Mouse (Mus musculus) MEL (cell line): ENCODE results near the gene Rcsd1. TPM values are rescaled to one million over a fixed set of nuclear protein-coding genes. Genes with fewer than 3 reads are reported as not detected.

Source experiments
- DNase-seq: peaks from one replicate; pipeline ENCODE4 v3.0.0; 2011; ENCODE audit warnings: low read depth, low spot score
- H3K27ac ChIP-seq: 2 replicates; pipeline ENCODE4 v1.5.1; 2012; ENCODE audit warnings: low read depth, mild to moderate bottlenecking, control low read depth, low read length, moderate library complexity; ENCODE audit not compliant: control insufficient read depth
- H3K27me3 ChIP-seq, 2 experiments: fragments of 150-350 bp in 1 of 2; sonication (generic) in 1 of 2; 2 replicates each; pipeline ENCODE4 v1.6.1; 2012; ENCODE audit warnings: low read length in 2 of 2, mild to moderate bottlenecking in 2 of 2, improper control_type of control experiment in 1 of 2, moderate library complexity in 1 of 2; ENCODE audit not compliant: insufficient read depth in 2 of 2, control insufficient read depth in 1 of 2
- H3K36me3 ChIP-seq, 2 experiments: 2 replicates each; pipeline ENCODE4 v1.6.1; 2012 to 2014; ENCODE audit warnings: low read length in 2 of 2, improper control_type of control experiment in 1 of 2, inconsistent platforms in 1 of 2, mild to moderate bottlenecking in 1 of 2; ENCODE audit not compliant: insufficient read depth in 2 of 2, control insufficient read depth in 1 of 2
- H3K4me1 ChIP-seq, 2 experiments: fragments of 150-350 bp in 1 of 2; sonication (generic) in 1 of 2; 2 replicates each; pipeline ENCODE4 v1.6.1; 2012; ENCODE audit warnings: low read length in 2 of 2, improper control_type of control experiment in 1 of 2, mild to moderate bottlenecking in 1 of 2; ENCODE audit not compliant: insufficient read depth in 2 of 2, control insufficient read depth in 1 of 2
- H3K4me3 ChIP-seq, 2 experiments: fragments of 150-350 bp in 1 of 2; sonication (generic) in 1 of 2; 2 replicates each; pipeline ENCODE4 v1.5.1; 2012; ENCODE audit warnings: low read depth in 2 of 2, low read length in 2 of 2, mild to moderate bottlenecking in 2 of 2, moderate library complexity in 2 of 2, control low read depth in 1 of 2, improper control_type of control experiment in 1 of 2; ENCODE audit not compliant: control insufficient read depth in 1 of 2, insufficient read depth in 1 of 2
- H3K79me2 ChIP-seq: 2 replicates; pipeline ENCODE4 v1.6.1; 2012; ENCODE audit warnings: mild to moderate bottlenecking, low read length, moderate library complexity; ENCODE audit not compliant: control insufficient read depth, poor library complexity, insufficient read depth
- H3K9ac ChIP-seq: 2 replicates; pipeline ENCODE4 v1.6.1; 2012; ENCODE audit warnings: low read depth, mild to moderate bottlenecking, control low read depth, low read length, moderate library complexity; ENCODE audit not compliant: control insufficient read depth, poor library complexity, severe bottlenecking
- H3K9me3 ChIP-seq: fragments of 150-350 bp; sonication (generic); replicated peaks from 2 replicates; pipeline ENCODE4 v1.6.1; 2012; ENCODE audit warnings: mild to moderate bottlenecking, low read length, improper control_type of control experiment, moderate library complexity; ENCODE audit not compliant: insufficient read depth
- BHLHE40 ChIP-seq: IDR thresholded peaks from 2 replicates; pipeline ENCODE4 v1.6.1; 2012; ENCODE audit warnings: low read depth, mild to moderate bottlenecking, inconsistent platforms, low read length, improper control_type of control experiment, borderline replicate concordance
- CHD1 ChIP-seq: IDR thresholded peaks from 2 replicates; pipeline ENCODE4 v1.6.1; 2012; ENCODE audit warnings: low read depth, mild to moderate bottlenecking, inconsistent platforms, low read length, improper control_type of control experiment
- CHD2 ChIP-seq: IDR thresholded peaks from 2 replicates; pipeline ENCODE4 v1.6.1; 2011; ENCODE audit warnings: low read length, improper control_type of control experiment
- CTCF ChIP-seq, 3 experiments: IDR thresholded peaks in 2 of 3; conservative IDR thresholded peaks in 1 of 3; 2 replicates each; pipeline ENCODE4 v1.5.1; 2011 to 2012; ENCODE audit warnings: low read length in 3 of 3, low read depth in 2 of 3, mild to moderate bottlenecking in 2 of 3, improper control_type of control experiment in 1 of 3, inconsistent platforms in 1 of 3, mixed read lengths in 1 of 3, moderate library complexity in 1 of 3; ENCODE audit not compliant: control insufficient read depth in 1 of 3, insufficient read depth in 1 of 3, poor library complexity in 1 of 3, severe bottlenecking in 1 of 3
- ELF1 ChIP-seq: IDR thresholded peaks from 2 replicates; pipeline ENCODE4 v1.6.1; 2014; ENCODE audit warnings: low read depth, mild to moderate bottlenecking, inconsistent platforms, low read length, improper control_type of control experiment, moderate library complexity
- ETS1 ChIP-seq: IDR thresholded peaks from 2 replicates; pipeline ENCODE4 v1.6.1; 2012; ENCODE audit warnings: low read depth, mild to moderate bottlenecking, inconsistent platforms, low read length, improper control_type of control experiment, moderate library complexity
- GABPA ChIP-seq: IDR thresholded peaks from 2 replicates; pipeline ENCODE4 v1.6.1; 2012; ENCODE audit warnings: low read depth, mild to moderate bottlenecking, inconsistent platforms, low read length, improper control_type of control experiment, moderate library complexity
- GATA1 ChIP-seq: IDR thresholded peaks from 2 replicates; pipeline ENCODE4 v1.6.1; 2011; ENCODE audit warnings: low read depth, low read length, improper control_type of control experiment
- HCFC1 ChIP-seq: IDR thresholded peaks from 2 replicates; pipeline ENCODE4 v1.6.1; 2012; ENCODE audit warnings: low read depth, mild to moderate bottlenecking, inconsistent platforms, low read length, improper control_type of control experiment, moderate library complexity
- JUND ChIP-seq: IDR thresholded peaks from 2 replicates; pipeline ENCODE4 v1.6.1; 2011; ENCODE audit warnings: low read depth, mild to moderate bottlenecking, improper control_type of control experiment, low read length
- KAT2A ChIP-seq: conservative IDR thresholded peaks from 2 replicates; pipeline ENCODE4 v1.6.1; 2012; ENCODE audit warnings: low read depth, low read length, improper control_type of control experiment, inconsistent platforms
- MAFK ChIP-seq: IDR thresholded peaks from 2 replicates; pipeline ENCODE4 v1.6.1; 2011; ENCODE audit warnings: low read depth, mild to moderate bottlenecking, low read length, improper control_type of control experiment, borderline replicate concordance
- MAX ChIP-seq: IDR thresholded peaks from 2 replicates; pipeline ENCODE4 v1.6.1; 2011; ENCODE audit warnings: low read length, improper control_type of control experiment
- MAZ ChIP-seq: IDR thresholded peaks from 2 replicates; pipeline ENCODE4 v1.6.1; 2012; ENCODE audit warnings: low read depth, mild to moderate bottlenecking, inconsistent platforms, low read length, improper control_type of control experiment
- MEF2A ChIP-seq: IDR thresholded peaks from 2 replicates; pipeline ENCODE4 v1.6.1; 2014; ENCODE audit warnings: low read depth, mild to moderate bottlenecking, inconsistent platforms, low read length, improper control_type of control experiment; ENCODE audit not compliant: poor library complexity, insufficient replicate concordance, severe bottlenecking; ENCODE audit errors: extremely low read depth
- MXI1 ChIP-seq: IDR thresholded peaks from 2 replicates; pipeline ENCODE4 v1.6.1; 2011; ENCODE audit warnings: mild to moderate bottlenecking, low read depth, low read length, improper control_type of control experiment
- MYB ChIP-seq: IDR thresholded peaks from 2 replicates; pipeline ENCODE4 v1.6.1; 2011; ENCODE audit warnings: mild to moderate bottlenecking, low read depth, low read length, improper control_type of control experiment
- NELFE ChIP-seq: IDR thresholded peaks from 2 replicates; pipeline ENCODE4 v1.6.1; 2011; ENCODE audit warnings: low read depth, low read length, improper control_type of control experiment
- NRF1 ChIP-seq: IDR thresholded peaks from 2 replicates; pipeline ENCODE4 v1.6.1; 2014; ENCODE audit warnings: low read depth, mild to moderate bottlenecking, inconsistent platforms, low read length, improper control_type of control experiment, moderate library complexity; ENCODE audit not compliant: poor library complexity, insufficient read depth, severe bottlenecking
- POLR2A ChIP-seq, 2 experiments: IDR thresholded peaks; 2 replicates each; pipeline ENCODE4 v1.6.1; 2011 to 2012; ENCODE audit warnings: low read length in 2 of 2, mild to moderate bottlenecking in 2 of 2, control low read depth in 1 of 2, improper control_type of control experiment in 1 of 2, low read depth in 1 of 2, moderate library complexity in 1 of 2; ENCODE audit not compliant: control insufficient read depth in 1 of 2, insufficient read depth in 1 of 2, poor library complexity in 1 of 2
- POLR2AphosphoS2 ChIP-seq: IDR thresholded peaks from 2 replicates; pipeline ENCODE4 v1.6.1; 2011; ENCODE audit warnings: low read length, improper control_type of control experiment
- POLR2AphosphoS5 ChIP-seq: IDR thresholded peaks from 2 replicates; pipeline ENCODE4 v1.6.1; 2012; ENCODE audit warnings: low read depth, borderline replicate concordance, mild to moderate bottlenecking, inconsistent platforms, low read length, moderate library complexity, mixed read lengths
- RAD21 ChIP-seq: IDR thresholded peaks from 2 replicates; pipeline ENCODE4 v1.6.1; 2011; ENCODE audit warnings: mild to moderate bottlenecking, low read depth, low read length, improper control_type of control experiment
- RCOR1 ChIP-seq: IDR thresholded peaks from 2 replicates; pipeline ENCODE4 v1.6.1; 2012; ENCODE audit warnings: low read depth, mild to moderate bottlenecking, inconsistent platforms, low read length, improper control_type of control experiment
- SIN3A ChIP-seq: IDR thresholded peaks from 2 replicates; pipeline ENCODE4 v1.6.1; 2012; ENCODE audit warnings: low read length, improper control_type of control experiment, inconsistent platforms
- SMC3 ChIP-seq: IDR thresholded peaks from 2 replicates; pipeline ENCODE4 v1.6.1; 2011; ENCODE audit warnings: low read depth, low read length, improper control_type of control experiment
- TBP ChIP-seq: IDR thresholded peaks from 2 replicates; pipeline ENCODE4 v1.8.0; 2011; ENCODE audit warnings: low read depth, low read length, improper control_type of control experiment
- TCF12 ChIP-seq: IDR thresholded peaks from 2 replicates; pipeline ENCODE4 v1.6.1; 2014; ENCODE audit warnings: low read depth, mild to moderate bottlenecking, inconsistent platforms, low read length, improper control_type of control experiment, moderate library complexity
- UBTF ChIP-seq: IDR thresholded peaks from 2 replicates; pipeline ENCODE4 v1.6.1; 2012; ENCODE audit warnings: low read depth, mild to moderate bottlenecking, inconsistent platforms, low read length, improper control_type of control experiment, moderate library complexity, borderline replicate concordance; ENCODE audit not compliant: insufficient read depth
- USF1 ChIP-seq: IDR thresholded peaks from 2 replicates; pipeline ENCODE4 v1.6.1; 2014; ENCODE audit warnings: low read depth, mild to moderate bottlenecking, inconsistent platforms, low read length, improper control_type of control experiment, moderate library complexity
- ZC3H11A ChIP-seq: IDR thresholded peaks from 2 replicates; pipeline ENCODE4 v1.6.1; 2012; ENCODE audit warnings: low read depth, mild to moderate bottlenecking, inconsistent platforms, low read length, improper control_type of control experiment
- ZKSCAN1 ChIP-seq: IDR thresholded peaks from 2 replicates; pipeline ENCODE4 v1.6.1; 2012; ENCODE audit warnings: low read depth, mild to moderate bottlenecking, inconsistent platforms, low read length, improper control_type of control experiment, moderate library complexity
- ZMIZ1 ChIP-seq: IDR thresholded peaks from 2 replicates; pipeline ENCODE4 v1.6.1; 2012; ENCODE audit warnings: low read depth, mild to moderate bottlenecking, inconsistent platforms, low read length, improper control_type of control experiment, moderate library complexity
- ZNF384 ChIP-seq: IDR thresholded peaks from 2 replicates; pipeline ENCODE4 v1.6.1; 2012; ENCODE audit warnings: low read depth, mild to moderate bottlenecking, inconsistent platforms, low read length, improper control_type of control experiment
- polyA plus RNA-seq, 2 experiments: library from polyadenylated mRNA; stranded (reverse) in 1 of 2; unstranded in 1 of 2; fragments of >175 nt in 1 of 2; fragments of >200 nt in 1 of 2; gene quantifications; 2 replicates each; pipeline versions ENCODE4 v1.2.1 to v1.2.4; 2012; ENCODE audit warnings: low replicate concordance in 2 of 2, low read depth in 1 of 2; ENCODE audit not compliant: insufficient read length in 2 of 2, insufficient read depth in 1 of 2, missing spikeins in 1 of 2
- total RNA-seq: library from RNA; depleted of rRNA; stranded (reverse); fragments of 300-350 nt; gene quantifications from 2 replicates; pipeline ENCODE4 v1.2.3, GENCODE M21; 2012

Gene Rcsd1
- total and polyA plus RNA-seq, 3 experiments: 19.0 to 38.0 TPM; not detected in 1

DNA sequence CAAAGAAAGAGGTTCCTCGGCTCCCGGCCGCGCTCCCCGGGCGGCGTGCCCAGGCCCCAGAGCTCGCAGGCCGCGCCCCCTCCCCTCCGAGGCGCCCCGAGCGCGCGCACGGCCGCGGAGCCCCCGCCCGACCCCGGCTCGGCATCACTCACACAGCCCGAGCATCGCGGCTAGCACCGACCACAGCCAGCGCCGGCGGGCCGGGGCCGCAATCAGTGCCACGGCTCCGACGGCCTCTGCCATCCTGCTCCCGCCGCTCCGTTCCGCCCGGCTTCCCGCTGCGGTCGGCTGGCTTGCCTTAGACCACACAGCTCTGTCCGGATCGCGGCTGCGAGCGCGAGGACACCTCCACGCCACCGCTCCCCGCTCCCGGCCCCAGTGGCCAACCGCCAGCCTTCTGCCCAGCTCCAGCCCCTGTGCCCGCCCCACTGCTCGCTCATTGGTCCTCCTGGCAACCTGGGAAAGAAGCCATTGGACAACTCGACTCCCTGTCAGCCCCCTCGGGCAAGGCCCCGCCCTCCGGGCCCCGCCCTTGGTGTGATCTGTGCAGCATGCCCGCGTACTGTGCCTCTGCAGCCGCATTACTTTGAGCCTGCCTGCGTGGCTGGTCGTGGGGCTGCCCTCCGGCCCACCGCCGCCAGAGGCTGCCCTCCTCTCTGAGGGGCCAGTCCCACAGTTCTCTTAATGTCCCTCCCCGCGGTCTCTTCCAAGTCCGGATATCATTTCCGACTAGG, 75.2 kb downstream of the Rcsd1 start, which contains the start of gene Mpzl1:
TSS of gene Mpzl1 (minus strand) at position 388 of the 734 bp plus-strand sequence.
- Histone ChIP-seq H3K9ac (peak within 1 kb of the TSS; percentile 63), H3K4me3 (peak within 1 kb of the TSS; percentile 66 to 76), H3K4me1 (peaks cover 0 to 2% of the 10 kb centered on the region in 2 experiments; a peak in 2 of 4 replicates)
- TF ChIP-seq BHLHE40 (no peak), MAX (no peak; the same call in 1 of the 2 replicates), JUND (no peak), GABPA (0 out of 2 replicates have a peak, but pooled peaks have one; percentile 25), NRF1 (peak; percentile 24; the same call in 1 of the 2 replicates), UBTF (no peak), POLR2AphosphoS5 (no peak), MAZ (peak; percentile 94), ZC3H11A (no peak), HCFC1 (peak; percentile 51; the same call in 1 of the 2 replicates), CTCF (IDR thresholded peaks at IDR 0.05 in 2 of 3, conservative IDR thresholded peaks at IDR 0.05 in 1 of 3; ENCODE audit: control insufficient read depth in 1 of 3, insufficient read depth in 1 of 3, low read depth in 2 of 3, low read length in 3 of 3, poor library complexity in 1 of 3, severe bottlenecking in 1 of 3) (no peak), RCOR1 (0 out of 2 replicates have a peak, but pooled peaks have one; percentile 17), SMC3 (no peak), ZNF384 (no peak), GATA1 (no peak), TBP (peak; percentile 24; the same call in 1 of the 2 replicates), MXI1 (peak; percentile 74), MYB (no peak), TCF12 (peak; percentile 49; the same call in 1 of the 2 replicates), MEF2A (no peak), USF1 (peak; percentile 46), CHD2 (peak; percentile 57), ETS1 (no peak), POLR2AphosphoS2 (0 out of 2 replicates have a peak, but pooled peaks have one; percentile 60), RAD21 (no peak), MAFK (no peak), POLR2A (IDR thresholded peaks at IDR 0.05; ENCODE audit: control insufficient read depth in 1 of 2, insufficient read depth in 1 of 2, low read depth in 1 of 2, low read length in 2 of 2, poor library complexity in 1 of 2) (peak; percentile 72 to 76), ZMIZ1 (peak; percentile 60; the same call in 1 of the 2 replicates), KAT2A (no peak), ZKSCAN1 (no peak), NELFE (peak; percentile 70), CHD1 (no peak), SIN3A (peak; percentile 51; the same call in 1 of the 2 replicates), ELF1 (peak; percentile 71; the same call in 1 of the 2 replicates)
- TF ChIP-seq, all 39 proteins: peak for 16
- H3K36me3 ChIP-seq: no peaks in the 10 kb centered on the region
- H3K27ac ChIP-seq: peak within 1 kb of the TSS; percentile 81
- H3K27me3 ChIP-seq: no peaks in the 10 kb centered on the region
- H3K9me3 ChIP-seq: no peaks in the 10 kb centered on the region
- peak; percentile 97 for DNase-seq
- no peaks in the 10 kb centered on the region for H3K79me2 ChIP-seq
